Mouse (Mus musculus) naive thymus-derived CD4-positive, alpha-beta T cell, adult 2 months (primary cell): ENCODE measurements at regions not wholly inside any gene's neighbourhood (a gene's known extent, or its start where the extent isn't known, plus 50 kb on each side); places are given as distances from the start of the nearest gene placed in this dataset.
A peak's percentile ranks its signal among the peaks of the same experiment; 100 is the strongest.
"Not testable (repeated sequence)": the region's sequence is repeated elsewhere in the genome, so short reads cannot be mapped to it uniquely, and the experiment has no call there.

Experiments
- DNase-seq: peaks from one replicate; pipeline ENCODE4 v3.0.0-alpha.2; 2011; ENCODE audit warnings: low read depth

DNA sequence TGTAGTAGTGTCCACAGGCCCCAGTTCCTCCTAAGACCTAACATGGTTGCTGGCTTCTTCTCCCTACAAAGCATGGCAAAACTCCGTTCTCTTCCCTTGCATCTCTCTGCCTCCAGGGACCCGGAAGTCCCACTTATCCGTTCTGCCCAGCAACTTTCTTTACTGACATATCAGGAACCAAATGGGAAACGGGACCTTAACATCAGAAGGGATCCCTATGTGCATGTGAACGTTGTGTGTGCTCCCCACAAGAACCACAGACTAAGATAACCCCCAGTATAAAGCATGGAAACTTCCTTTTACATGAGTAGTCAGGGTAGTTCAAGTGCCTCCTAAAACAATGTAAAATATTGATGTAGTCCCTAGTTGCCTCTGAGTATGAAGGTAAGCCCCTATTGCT is 61.6 kb downstream of the Zxdb start:
- DNase-seq, result no peak

DNA sequence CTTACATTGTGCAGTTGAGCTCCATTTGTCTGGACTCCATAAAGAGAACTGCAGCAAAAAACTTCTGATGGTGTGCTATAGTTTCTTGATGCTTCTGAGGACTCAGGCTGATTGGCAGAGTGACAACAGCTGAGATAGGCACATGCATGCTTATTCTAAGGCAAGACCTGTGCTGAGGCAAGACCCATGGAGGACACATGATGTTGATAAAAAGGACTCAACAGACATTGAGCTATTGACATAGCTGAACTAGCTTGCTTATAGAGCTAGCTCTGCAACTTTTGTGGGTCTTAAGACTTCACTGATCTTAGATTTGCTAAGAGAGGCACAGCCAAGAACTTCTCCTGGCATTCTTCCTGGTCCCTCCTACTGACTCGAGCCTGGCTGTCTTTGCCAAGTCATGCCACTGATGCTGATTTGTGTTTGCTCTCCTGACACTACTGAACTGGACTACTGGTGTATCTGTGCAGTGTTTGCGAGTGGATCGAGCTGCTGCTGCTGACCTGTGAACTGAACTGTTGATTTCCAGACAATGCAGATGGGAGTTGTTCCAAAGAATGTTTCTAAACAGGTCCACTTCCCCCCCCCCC is 64.1 kb downstream of the Zxdb start:
- DNase-seq, result no peak

DNA sequence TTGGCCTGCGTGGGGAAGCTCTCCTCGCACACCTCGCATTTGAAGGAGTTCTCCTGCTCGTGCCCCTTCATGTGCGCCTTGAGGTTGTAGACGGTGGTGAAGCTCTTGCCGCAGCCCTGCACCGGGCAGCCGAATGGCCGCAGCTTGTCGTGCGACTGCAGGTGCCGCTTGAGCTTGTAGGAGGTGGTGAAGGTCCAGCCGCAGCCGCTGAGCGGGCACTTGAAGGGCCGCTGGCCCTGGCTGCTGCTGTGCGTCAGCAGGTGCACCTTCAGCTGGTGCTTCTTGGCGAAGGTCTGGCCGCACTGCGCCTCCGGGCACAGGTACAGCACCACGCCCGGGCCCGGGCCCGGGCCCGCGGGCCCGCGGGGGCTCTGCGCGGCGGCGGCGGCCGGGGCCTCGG is 72.5 kb downstream of the Zxdb start:
- not testable (repeated sequence) for DNase-seq

DNA sequence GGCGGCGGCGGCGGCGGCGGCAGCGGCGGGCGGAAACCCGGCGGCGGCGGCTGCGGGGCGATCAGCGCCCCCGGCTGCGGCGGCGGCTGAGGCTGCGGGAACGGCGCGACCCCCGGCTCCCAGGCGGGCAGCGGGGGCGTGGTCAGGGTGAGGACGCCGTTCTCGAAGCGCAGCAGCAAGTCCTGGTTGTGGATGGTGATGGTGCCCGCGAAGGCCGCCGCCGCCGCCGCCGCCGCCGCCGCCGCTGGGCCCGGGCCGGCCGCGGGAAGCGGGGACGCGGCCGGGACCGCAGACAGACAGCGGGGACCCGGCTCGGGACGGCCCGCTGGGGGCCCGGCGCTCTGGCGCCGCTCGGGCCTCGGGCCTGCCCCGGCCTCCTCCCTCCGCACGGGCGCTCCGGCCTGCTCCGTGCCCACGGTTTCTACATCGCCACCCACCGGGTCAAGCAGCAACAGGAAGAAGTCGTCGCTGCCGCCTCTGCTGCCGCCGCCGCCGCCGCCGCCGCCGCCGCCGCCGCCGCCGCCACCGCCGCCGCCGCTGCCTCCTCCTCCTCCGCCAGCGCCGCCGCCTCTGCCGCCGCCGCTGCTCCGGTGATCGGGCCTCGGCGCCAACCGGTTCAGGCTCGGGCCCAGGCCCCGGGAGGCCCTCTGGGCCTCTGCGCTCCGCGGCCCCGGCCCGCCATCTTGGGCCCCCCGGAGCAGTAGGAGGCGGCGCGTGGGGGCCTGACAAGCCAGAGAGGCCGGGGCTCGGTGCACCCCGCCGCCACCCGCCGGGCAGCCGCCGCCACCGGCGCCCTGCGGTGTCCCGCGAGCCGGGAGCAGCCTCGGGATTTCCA is 73.2 kb downstream of the Zxdb start:
- not testable (repeated sequence) for DNase-seq

DNA sequence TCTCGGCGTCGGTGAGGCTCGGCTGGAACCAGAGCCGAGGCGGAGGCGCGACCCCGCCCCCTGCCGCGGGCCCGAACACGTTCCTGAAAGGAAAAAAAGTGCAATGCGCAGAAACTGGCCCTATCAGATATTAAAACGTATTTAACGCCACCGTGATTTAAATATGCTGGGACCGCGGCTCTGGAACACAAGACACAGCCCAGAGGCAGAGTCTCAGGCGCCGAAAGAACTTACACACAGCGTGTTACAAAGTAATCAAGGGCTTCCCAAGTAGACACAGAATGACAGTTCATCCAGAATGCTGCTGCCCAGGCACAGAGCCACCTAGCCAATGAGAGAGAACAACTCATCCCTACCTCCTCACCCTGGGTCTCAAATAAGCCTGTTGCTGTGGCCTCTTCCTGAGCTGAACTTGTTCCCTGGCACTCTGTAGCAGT is 73.8 kb downstream of the Zxdb start:
- DNase-seq, result not testable (repeated sequence)

DNA sequence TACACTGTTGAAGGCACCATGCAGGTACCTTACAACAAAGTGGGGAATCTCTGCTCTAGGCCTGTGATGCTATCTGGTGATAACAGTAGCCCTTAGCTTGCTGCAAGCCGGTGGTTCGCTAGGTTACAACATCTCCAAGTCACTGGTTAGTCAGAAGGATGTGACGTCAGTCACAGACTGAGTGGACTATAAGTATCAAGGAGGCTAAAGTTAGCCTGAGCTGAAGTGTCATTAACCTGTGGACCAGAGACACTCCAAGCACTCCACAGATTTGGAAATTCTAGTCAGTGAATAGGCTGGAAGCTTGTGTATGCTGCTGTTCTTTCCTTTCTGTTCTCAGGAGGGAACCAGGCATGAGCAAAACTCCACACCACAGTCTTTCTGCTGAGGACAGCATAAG is 88.4 kb downstream of the Zxdb start:
- DNase-seq, result not testable (repeated sequence)

DNA sequence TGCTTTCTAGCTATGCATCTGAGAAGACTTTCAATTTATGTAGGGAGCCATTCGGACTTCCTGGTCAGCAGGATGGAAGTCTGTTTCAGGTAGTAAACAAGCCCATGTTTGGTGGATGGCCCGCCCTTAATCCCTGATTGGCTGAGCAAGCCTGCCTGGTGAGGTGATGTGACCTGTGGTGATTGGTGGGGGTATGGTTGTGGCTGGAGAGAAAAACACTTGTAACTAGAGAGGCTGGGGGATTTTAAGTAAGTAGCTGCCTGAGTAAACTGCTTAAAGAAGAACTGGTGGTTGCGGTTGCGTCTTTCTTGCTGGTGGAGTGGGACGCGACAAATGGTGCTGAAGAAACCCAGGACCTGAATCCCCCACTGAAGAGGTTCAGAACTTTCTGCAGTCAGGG is 103.2 kb downstream of the Zxdb start:
- DNase-seq, result peak; percentile 45

DNA sequence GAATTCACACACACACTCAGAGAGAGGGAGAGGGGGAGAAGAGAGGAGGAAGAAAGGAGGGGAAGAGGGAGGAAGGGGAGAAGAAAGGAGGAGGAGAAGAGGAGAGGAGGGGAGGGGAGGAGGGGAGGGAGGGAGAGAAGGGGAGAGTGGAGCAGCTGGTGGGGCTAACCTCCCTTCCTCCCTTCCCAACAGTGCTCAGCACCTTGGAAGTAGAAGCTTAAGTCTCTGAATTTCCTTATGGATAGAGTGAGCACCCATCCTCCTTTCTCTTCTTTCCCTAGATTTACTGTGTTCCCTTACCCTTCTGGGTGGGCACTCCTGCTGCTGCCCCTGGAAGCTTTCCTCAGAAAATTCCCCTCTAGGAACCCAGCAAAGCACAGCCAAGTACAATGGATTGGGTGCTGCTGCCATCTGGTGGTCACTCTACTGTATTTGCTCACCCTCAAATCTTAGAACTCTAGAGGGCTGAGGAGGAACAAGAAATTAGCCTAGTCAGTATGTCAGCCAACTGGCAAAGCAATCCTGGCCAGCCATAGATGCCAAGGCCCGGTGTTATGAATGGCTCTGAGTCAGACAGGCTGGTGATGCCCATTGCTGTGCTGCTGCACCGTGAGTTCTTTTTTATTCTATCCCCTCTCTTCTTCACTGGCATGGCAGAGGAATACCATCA is 119.9 kb downstream of the Zxdb start:
- not testable (repeated sequence) for DNase-seq

- DNase-seq, result not testable (repeated sequence)
Measured at GRCm38 (mm10) chrX:94849549-94849948, 125.2 kb downstream of the Zxdb start.

GRCm38 (mm10) chrX:94857501-94857900 is 133.1 kb downstream of the Zxdb start:
- DNase-seq, result no peak

- DNase-seq, result no peak
Measured at GRCm38 (mm10) chrX:94857954-94858353, 133.6 kb downstream of the Zxdb start.

DNA sequence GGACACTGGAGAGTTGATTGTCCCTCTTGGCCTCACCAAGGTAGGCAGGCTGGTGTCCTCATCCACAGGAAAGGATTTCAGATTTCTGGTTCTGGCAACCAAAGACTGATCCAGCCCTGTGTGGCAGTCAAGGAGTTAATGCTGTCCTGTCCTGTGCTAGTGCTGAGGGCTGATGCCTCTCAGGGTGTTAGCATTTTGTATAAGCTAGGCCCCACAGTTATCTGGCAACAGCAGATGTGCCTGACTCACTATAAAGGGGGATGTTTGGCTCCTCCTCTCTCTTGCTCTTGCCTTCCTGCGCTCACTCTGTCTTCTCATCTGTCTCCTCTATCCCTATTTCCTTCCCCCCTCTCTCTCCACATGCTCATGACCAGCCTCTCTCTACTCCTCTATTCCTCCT is 138.8 kb downstream of the Zxdb start:
- DNase-seq, result no peak

DNA sequence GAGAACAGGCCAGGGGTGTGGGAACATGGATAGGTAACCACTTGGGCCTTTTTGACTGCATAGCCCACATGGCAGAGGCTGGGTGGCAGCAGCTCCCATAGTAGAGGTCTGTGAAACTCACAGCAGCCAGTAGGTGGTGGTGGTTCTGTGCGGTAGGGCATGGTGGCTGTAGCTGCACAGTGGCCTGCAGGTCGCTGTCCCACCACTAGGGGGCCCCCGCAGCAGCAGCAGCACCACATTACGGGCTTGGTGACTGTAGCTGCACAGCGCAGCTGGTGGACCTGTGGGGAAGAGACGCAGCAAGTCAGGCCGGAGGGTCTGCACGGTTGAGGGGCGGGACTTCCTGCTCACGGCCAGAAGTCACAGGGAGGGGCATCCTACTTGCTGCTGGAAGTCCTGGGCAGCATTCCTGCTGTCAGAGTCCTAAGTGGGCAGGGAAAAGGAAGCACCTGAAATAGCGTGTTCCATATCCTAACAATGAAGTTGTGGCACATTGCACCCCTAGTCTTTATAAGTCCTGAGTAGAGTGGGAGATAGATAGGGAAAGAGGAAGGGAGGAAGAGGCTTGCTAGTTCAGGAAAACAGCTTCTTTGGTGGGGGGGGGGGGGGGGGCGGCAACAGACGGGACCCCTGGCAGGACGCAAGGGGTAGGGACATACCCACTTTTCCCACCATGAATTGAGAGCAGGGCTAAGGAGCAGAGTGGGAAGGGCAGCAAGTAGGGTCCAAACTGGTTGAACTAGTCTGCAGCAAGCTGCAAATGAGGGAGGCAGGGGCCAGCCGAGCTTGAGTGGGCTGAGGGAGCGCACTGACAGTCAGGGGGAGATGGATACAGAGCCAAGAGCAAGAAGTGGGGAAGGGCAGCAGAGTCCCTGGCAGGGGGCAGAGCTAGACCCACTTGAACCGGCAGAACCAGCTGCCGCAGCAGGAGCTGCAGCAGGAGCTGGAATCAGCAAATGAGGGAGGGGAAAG is 141.4 kb downstream of the Zxdb start:
- peak; percentile 88 for DNase-seq

DNA sequence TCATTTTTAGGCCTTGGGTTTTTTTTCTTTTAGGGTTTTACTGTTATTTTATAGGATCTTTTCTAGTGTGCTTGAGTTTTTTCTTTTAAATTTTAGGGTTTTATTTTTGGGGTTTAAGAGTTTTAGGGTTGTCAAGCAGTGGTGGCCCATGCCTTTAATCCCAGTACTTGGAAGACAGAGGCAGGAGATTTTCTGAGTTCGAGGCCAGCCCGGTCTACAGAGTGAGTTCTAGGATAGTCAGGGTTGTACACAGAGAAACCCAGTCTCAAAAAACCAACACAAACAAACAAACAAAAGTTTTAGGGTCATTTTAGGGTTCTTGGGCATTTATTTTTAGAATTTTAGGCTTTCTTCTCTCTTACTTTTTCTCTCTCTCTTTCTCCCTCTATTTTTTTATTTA is 142.9 kb downstream of the Spin4 start:
- DNase-seq, result not testable (repeated sequence)
